Mouse (Mus musculus) layer of hippocampus, adult 11-12 months (tissue): ENCODE data around the gene Gm4064.
"Not testable (repeated sequence)": the region's sequence is repeated elsewhere in the genome, so short reads cannot be mapped to it uniquely, and the experiment has no call there.

ENCODE experiments used
- DNase-seq: peaks from one replicate; pipeline ENCODE4 v3.0.0; 2022; ENCODE audit warnings: low spot score

Gene Gm4064

GRCm38 (mm10) chrY:2796105-2796504 is at the start of gene Gm4064:
Gene Gm4064 (minus strand): TSS chrY:2796205.
- DNase-seq, result not testable (repeated sequence)

DNA sequence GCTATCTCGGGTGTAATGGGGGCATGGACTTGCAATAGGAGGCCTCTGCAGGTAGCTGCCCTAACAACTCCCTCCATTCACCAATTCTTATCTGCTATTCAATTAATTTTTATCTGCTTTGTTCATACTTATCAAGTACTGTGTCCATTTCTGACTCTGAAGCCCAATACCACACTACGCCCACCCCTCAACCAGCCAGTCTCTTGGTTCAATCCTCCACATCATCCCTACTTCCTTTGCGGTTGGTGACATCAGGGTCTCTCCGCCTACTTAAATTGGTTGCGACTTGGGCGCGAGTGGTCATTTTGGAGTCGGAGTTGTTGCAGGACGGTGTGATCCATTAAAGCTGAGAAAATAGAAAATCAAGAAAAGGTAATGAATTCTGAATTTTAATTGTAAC is 34.4 kb upstream of the Gm4064 start, which contains the start of the genes Rbmy and Gm10256:
Gene Rbmy (plus strand): TSS at position 301 of the 400 bp plus-strand sequence.
Gene Gm10256 (plus strand): TSS at position 320 of the 400 bp plus-strand sequence.
- DNase-seq, result not testable (repeated sequence)
